Mouse (Mus musculus) midbrain, embryonic 13.5 days (tissue): ENCODE results near the gene Alg3. TPM values are rescaled to one million over a fixed set of nuclear protein-coding genes. Genes with fewer than 3 reads are reported as not detected.

Experiments used
- ATAC-seq: fragments of 200-750 bp; cut with Nextera tagmentation; 2 replicates; pipeline ENCODE4 v1.8.0; 2017; ENCODE audit warnings: mild to moderate bottlenecking, moderate TSS enrichment, moderate library complexity
- H3K27ac ChIP-seq: fragments of 300-500 bp; sonication (generic); 2 replicates; pipeline ENCODE4 v1.5.1; 2015; ENCODE audit warnings: inconsistent platforms, mild to moderate bottlenecking, moderate library complexity
- H3K27me3 ChIP-seq: fragments of 300-500 bp; sonication (generic); 2 replicates; pipeline ENCODE4 v1.6.1; 2015; ENCODE audit warnings: mild to moderate bottlenecking, inconsistent platforms
- H3K36me3 ChIP-seq: fragments of 300-500 bp; sonication (generic); 2 replicates; pipeline ENCODE4 v1.6.1; 2015; ENCODE audit warnings: mild to moderate bottlenecking, inconsistent platforms
- H3K4me1 ChIP-seq: fragments of 300-500 bp; sonication (generic); replicated peaks from 2 replicates; pipeline ENCODE4 v1.6.1; 2015; ENCODE audit warnings: inconsistent platforms
- H3K4me2 ChIP-seq: fragments of 300-500 bp; sonication (generic); replicated peaks from 2 replicates; pipeline ENCODE4 v1.6.1; 2015; ENCODE audit warnings: moderate library complexity, mild to moderate bottlenecking, inconsistent platforms
- H3K4me3 ChIP-seq: fragments of 300-500 bp; sonication (generic); replicated peaks from 2 replicates; pipeline ENCODE4 v1.5.1; 2015; ENCODE audit warnings: mild to moderate bottlenecking, inconsistent platforms
- H3K9ac ChIP-seq: fragments of 300-500 bp; sonication (generic); replicated peaks from 2 replicates; pipeline ENCODE4 v1.6.1; 2015; ENCODE audit warnings: mild to moderate bottlenecking, inconsistent platforms
- H3K9me3 ChIP-seq: fragments of 300-500 bp; sonication (generic); 2 replicates; pipeline ENCODE4 v1.6.1; 2016; ENCODE audit warnings: mild to moderate bottlenecking, inconsistent platforms
- WGBS: fragments of 180-500 bp; shearing (Covaris S2); methylation state at CpG from one replicate; pipeline ENCODE4 v1.1.7; 2015; 5-methylcytosine and 5-hydroxymethylcytosine counted together
- polyA plus RNA-seq: library from polyadenylated mRNA; unstranded; fragments of >200 nt; fragmentation: Nextera tagmentation; extraction: Ambion mirVana; gene quantifications from 2 replicates; pipeline ENCODE4 v1.2.1, GENCODE M21; 2015

Alg3 gene
- polyA plus RNA-seq, 1 experiment from 2014 or later, result 43.5 TPM

GRCm38 (mm10) chr16:20628871-20629391 is 17.4 kb upstream of the Alg3 start:
- no peak overlapping the region for H3K27ac ChIP-seq
- peaks cover 7% of the 10 kb centered on the region; the same call in 1 of the 2 replicates for H3K36me3 ChIP-seq
- 64% methylated on average over 11 of the region's 11 CpGs for WGBS
- H3K9ac ChIP-seq, result no peak overlapping the region
- peak overlapping the region; percentile 66; the same call in 1 of the 2 replicates for H3K4me3 ChIP-seq
- peaks cover 6% of the 10 kb centered on the region; the same call in 1 of the 2 replicates for H3K27me3 ChIP-seq
- no peaks in the 10 kb centered on the region for H3K9me3 ChIP-seq
- H3K4me2 ChIP-seq, result peak overlapping the region; percentile 94
- peaks cover 17% of the 10 kb centered on the region for H3K4me1 ChIP-seq
- ATAC-seq, result 0 out of 2 replicates have a peak, but pooled peaks have one; percentile 31

- ATAC-seq, result no peak
- H3K9me3 ChIP-seq, result no peaks in the 10 kb centered on the region
- H3K36me3 ChIP-seq, result no peaks in the 10 kb centered on the region
- H3K9ac ChIP-seq, result 0 out of 2 replicates have a peak overlapping the region, but pooled peaks have one; percentile 92
- H3K4me2 ChIP-seq, result no peak overlapping the region
- H3K4me3 ChIP-seq, result no peak overlapping the region
- no peak overlapping the region for H3K27ac ChIP-seq
- no peaks in the 10 kb centered on the region for H3K27me3 ChIP-seq
- peaks cover 34% of the 10 kb centered on the region for H3K4me1 ChIP-seq
- 41% methylated on average over 2 of the region's 2 CpGs for WGBS
Measured at GRCm38 (mm10) chr16:20623211-20623610, 11.7 kb upstream of the Alg3 start.

DNA sequence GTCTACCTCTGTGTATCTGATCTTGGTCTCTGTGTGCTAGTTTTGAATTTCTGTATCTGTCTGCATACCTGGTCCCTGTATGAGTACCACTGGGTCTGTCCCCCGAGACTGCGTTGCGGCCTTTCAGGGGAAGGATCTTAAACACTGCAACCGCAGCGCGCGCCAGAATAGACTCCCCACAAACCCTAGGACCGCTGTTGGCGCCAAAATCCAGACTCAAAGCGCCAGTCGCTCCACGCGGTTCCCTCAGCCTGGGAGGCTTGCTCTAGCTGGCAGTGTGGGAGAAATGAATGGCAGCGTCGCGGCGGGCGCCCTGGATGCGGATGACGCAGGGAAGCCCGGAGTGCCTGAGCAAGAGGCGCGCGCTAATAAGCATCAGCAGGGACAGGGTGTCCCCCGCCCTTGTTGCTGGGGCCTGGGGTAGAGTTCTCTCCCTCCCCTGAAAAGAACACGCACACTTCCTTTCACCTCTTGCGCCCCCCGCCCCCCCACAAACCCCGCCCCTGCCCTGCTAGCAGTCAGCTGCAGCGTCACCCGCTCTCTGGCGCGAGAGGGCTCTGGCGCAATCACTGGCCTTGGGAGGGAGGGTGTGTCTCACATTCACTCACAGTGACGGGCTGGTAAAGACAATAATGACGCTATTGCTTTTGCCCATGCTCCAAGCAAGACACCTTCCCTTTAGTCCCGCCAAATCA is 10.6 kb upstream of the Alg3 start:
- peak; percentile 70 for ATAC-seq
- Histone ChIP-seq H3K36me3 (peaks cover 5% of the 10 kb centered on the region; the same call in 1 of the 2 replicates), H3K27ac (peak overlapping the region; percentile 90), H3K4me3 (peak overlapping the region; percentile 74), H3K4me2 (peak overlapping the region; percentile 78), H3K9me3 (no peaks in the 10 kb centered on the region), H3K4me1 (peaks cover 34% of the 10 kb centered on the region), H3K27me3 (no peaks in the 10 kb centered on the region), H3K9ac (peak overlapping the region; percentile 92)
- under 1% methylated on average over 37 of the region's 37 CpGs for WGBS

GRCm38 (mm10) chr16:20621191-20621990 is 9.9 kb upstream of the Alg3 start, which contains the start of gene Camk2n2:
Gene Camk2n2, minus strand, starts transcription at chr16:20621287.
- Histone ChIP-seq H3K36me3 (peaks cover 5% of the 10 kb centered on the region; the same call in 1 of the 2 replicates), H3K27ac (peak within 1 kb of the TSS; percentile 90), H3K4me2 (peak within 1 kb of the TSS; percentile 78), H3K9ac (peak within 1 kb of the TSS; percentile 92), H3K4me3 (peak within 1 kb of the TSS; percentile 74), H3K9me3 (no peaks in the 10 kb centered on the region), H3K4me1 (peaks cover 34% of the 10 kb centered on the region), H3K27me3 (no peaks in the 10 kb centered on the region)
- WGBS, result 1% methylated on average over 64 of the region's 92 CpGs
- ATAC-seq, result peak; percentile 56

GRCm38 (mm10) chr16:20620751-20621190 is 9.2 kb upstream of the Alg3 start:
- H3K27ac ChIP-seq, result peak overlapping the region; percentile 90
- H3K9me3 ChIP-seq, result no peaks in the 10 kb centered on the region
- peak; percentile 18 for ATAC-seq
- peak overlapping the region; percentile 74 for H3K4me3 ChIP-seq
- H3K27me3 ChIP-seq, result no peaks in the 10 kb centered on the region
- H3K4me1 ChIP-seq, result peaks cover 34% of the 10 kb centered on the region
- under 1% methylated on average over 32 of the region's 32 CpGs for WGBS
- peaks cover 5% of the 10 kb centered on the region; the same call in 1 of the 2 replicates for H3K36me3 ChIP-seq
- H3K9ac ChIP-seq, result peak overlapping the region; percentile 92
- H3K4me2 ChIP-seq, result peak overlapping the region; percentile 78

GRCm38 (mm10) chr16:20620399-20620735 is 8.8 kb upstream of the Alg3 start:
- under 1% methylated on average over 9 of the region's 9 CpGs for WGBS
- peak; percentile 18; the same call in 1 of the 2 replicates for ATAC-seq

DNA sequence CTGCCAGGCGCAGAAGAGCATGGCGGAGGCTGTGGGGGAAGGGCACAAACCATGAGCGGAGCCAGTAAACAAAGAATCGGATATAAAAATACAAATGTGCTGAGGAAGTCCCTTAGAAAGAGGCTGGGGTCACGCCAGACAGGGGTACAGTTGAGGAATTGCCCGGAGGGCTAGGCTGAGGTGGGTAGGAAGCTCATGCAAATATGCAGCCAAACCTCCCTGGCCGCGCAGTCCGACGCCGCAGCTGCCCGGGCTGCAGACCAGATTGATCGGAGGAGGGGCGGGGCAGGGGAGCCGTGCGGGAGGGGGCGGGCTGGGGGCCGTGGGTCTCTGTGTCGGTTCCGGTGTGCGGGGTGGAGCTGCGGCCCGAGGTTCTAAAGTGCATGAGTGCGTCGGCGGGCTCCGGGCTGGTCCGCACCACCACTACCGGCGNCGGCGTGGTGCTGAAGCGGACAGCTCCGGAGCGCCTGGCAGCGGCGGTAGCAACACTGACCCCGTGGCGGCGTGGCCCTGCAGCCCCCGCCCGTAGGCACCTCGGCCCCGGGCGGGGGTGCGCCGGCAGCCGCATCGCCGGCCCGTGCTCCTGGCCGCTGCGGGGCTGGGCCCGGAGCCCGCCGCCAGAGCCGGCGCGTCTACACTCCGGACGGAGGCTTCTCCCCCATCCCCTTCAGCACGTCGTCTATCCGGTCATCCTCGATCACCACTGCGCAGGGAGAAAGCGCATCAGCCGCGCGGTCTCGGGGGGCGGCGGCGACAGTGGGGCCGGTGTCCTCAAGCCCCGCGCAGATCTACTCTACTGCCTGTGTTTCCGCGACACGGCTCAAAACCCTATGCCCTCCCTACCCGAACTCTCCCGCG is 8.2 kb upstream of the Alg3 start:
- peak overlapping the region; percentile 74 for H3K4me3 ChIP-seq
- H3K27ac ChIP-seq, result peak overlapping the region; percentile 90
- H3K9me3 ChIP-seq, result no peaks in the 10 kb centered on the region
- peaks cover 5% of the 10 kb centered on the region; the same call in 1 of the 2 replicates for H3K36me3 ChIP-seq
- peak overlapping the region; percentile 92 for H3K9ac ChIP-seq
- H3K4me1 ChIP-seq, result peaks cover 34% of the 10 kb centered on the region
- WGBS, result 2% methylated on average over 50 of the region's 83 CpGs
- peak overlapping the region; percentile 78 for H3K4me2 ChIP-seq
- H3K27me3 ChIP-seq, result no peaks in the 10 kb centered on the region
- ATAC-seq, result peak; percentile 43

More at GRCm38 (mm10) chr16:20620399-20620735, 8.8 kb upstream of the Alg3 start:
- peaks cover 5% of the 10 kb centered on the region; the same call in 1 of the 2 replicates for H3K36me3 ChIP-seq
- H3K27ac ChIP-seq, result peak overlapping the region; percentile 90
- H3K27me3 ChIP-seq, result no peaks in the 10 kb centered on the region
- peak overlapping the region; percentile 78 for H3K4me2 ChIP-seq
- no peaks in the 10 kb centered on the region for H3K9me3 ChIP-seq
- H3K4me3 ChIP-seq, result peak overlapping the region; percentile 74
- H3K9ac ChIP-seq, result peak overlapping the region; percentile 92
- H3K4me1 ChIP-seq, result peaks cover 34% of the 10 kb centered on the region

DNA sequence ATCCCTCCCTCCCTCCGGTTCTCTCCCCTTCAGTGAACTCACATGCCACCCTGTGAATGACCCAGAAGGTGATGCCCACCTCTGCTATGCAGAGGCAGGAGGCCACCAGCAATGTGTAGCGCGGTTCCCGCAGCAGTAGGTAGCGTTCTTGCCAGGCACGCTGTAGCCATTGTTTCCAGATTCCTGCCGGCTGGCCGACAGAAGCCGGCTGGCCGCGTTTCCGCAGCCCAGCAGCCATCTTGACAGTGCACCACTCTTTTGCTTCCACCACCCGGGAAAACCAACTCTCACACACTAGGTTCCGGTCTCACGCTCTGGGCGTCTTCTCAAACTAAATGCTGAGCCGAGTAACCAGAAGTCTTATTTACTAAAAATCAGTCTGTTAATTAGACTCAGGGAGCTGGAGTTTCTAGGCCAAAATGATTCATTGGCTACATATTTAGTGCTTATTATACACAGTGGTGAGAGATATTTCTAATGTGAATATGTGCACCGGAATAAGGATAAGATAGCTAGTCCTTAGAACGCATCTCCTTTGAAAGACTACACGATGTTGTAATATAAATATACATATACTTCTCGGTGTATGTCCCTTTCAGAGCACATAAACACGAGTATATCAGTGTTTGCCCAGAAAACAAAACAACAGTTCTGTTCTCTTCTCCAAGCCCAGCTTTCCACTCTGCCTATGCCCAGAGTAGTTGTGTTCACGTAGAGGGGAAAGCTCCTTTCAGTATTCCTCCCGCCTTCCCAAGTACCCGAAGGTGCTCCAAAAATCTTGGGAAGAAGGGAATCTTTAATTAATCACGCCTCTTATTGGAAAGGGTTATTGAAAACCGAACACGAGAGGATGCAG is 806 bp downstream of the Alg3 start:
- H3K27ac ChIP-seq, result peak overlapping the region; percentile 86
- H3K27me3 ChIP-seq, result no peaks in the 10 kb centered on the region
- peak; percentile 65 for ATAC-seq
- under 1% methylated on average over 28 of the region's 28 CpGs for WGBS
- H3K4me1 ChIP-seq, result peaks cover 32% of the 10 kb centered on the region
- peak overlapping the region; percentile 91 for H3K4me2 ChIP-seq
- H3K9me3 ChIP-seq, result no peaks in the 10 kb centered on the region
- peaks cover 26% of the 10 kb centered on the region for H3K36me3 ChIP-seq
- peak overlapping the region; percentile 86 for H3K9ac ChIP-seq
- peak overlapping the region; percentile 69 for H3K4me3 ChIP-seq

- no peak overlapping the region for H3K27ac ChIP-seq
- H3K4me3 ChIP-seq, result no peak overlapping the region
- no peaks in the 10 kb centered on the region for H3K27me3 ChIP-seq
- no peak overlapping the region for H3K4me2 ChIP-seq
- ATAC-seq, result peak; percentile 13; the same call in 1 of the 2 replicates
- WGBS, result 77% methylated on average over 9 of the region's 9 CpGs
- H3K4me1 ChIP-seq, result peaks cover 22% of the 10 kb centered on the region
- no peak overlapping the region for H3K9ac ChIP-seq
- no peaks in the 10 kb centered on the region for H3K9me3 ChIP-seq
- peaks cover 47% of the 10 kb centered on the region for H3K36me3 ChIP-seq
Measured at GRCm38 (mm10) chr16:20604705-20605104, 6.8 kb downstream of the Alg3 start.

DNA sequence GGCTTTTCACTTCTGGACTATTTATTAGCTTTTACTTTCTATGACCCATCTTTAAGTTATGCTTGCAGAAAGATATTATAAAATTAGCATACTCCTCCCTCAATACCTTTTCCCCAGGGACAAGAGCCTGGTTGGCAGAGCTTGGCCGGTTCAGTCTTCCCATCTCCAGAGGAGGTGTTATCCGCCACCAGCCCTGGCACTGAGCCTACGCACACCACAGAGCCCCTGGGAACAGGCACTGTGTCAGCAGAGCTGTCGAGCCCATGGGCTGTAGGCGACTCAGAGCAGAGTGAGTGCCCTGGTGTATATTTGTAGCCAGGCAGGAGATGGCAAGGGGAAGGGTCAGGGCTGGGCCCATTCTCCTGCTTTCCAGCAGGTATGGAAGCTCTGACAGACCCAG is 11.0 kb downstream of the Alg3 start:
- no peak overlapping the region for H3K27ac ChIP-seq
- 69% methylated on average over 5 of the region's 5 CpGs for WGBS
- H3K27me3 ChIP-seq, result peaks cover 4% of the 10 kb centered on the region; the same call in 1 of the 2 replicates
- no peak for ATAC-seq
- H3K9me3 ChIP-seq, result no peaks in the 10 kb centered on the region
- H3K4me1 ChIP-seq, result 0 out of 2 replicates have a peak, but pooled peaks cover 7% of the 10 kb centered on the region
- H3K36me3 ChIP-seq, result peaks cover 19% of the 10 kb centered on the region
- H3K4me3 ChIP-seq, result no peak overlapping the region
- no peak overlapping the region for H3K9ac ChIP-seq
- H3K4me2 ChIP-seq, result no peak overlapping the region
